Mouse (Mus musculus): Measurements from ENCODE around the gene Cabp4. TPM values are rescaled to one million over a fixed set of nuclear protein-coding genes. Genes with fewer than 3 reads are reported as not detected.
"Not testable (repeated sequence)": the region's sequence is repeated elsewhere in the genome, so short reads cannot be mapped to it uniquely, and the experiment has no call there.

Cabp4 gene
- polyA plus RNA-seq, 1 experiment from 2014 or later, result 0.09 TPM

DNA sequence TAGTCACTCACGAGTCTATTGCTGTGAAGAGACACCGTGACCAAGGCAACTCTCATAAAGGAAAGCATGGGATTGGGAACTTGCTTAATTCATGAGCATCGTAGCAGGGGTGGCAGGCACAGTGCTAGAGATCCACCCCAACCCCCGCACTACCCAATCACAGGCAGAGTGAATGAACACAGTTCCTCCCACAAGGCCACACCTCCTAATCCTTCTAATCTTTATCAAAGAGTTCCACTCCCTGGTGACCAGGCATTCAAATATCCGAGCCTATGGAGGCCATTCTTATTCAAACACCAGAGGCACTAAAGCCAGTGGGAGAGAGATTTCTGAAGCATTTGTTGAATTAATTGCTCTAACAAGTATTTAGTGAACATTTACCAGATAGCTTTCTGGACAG is 2.1 kb upstream of the Cabp4 start:
- no peak overlapping the region for H3K9ac ChIP-seq (ENCODE audit: low read depth, low read length)
- H3K4me2 ChIP-seq (replicated peaks; ENCODE audit: low read depth, low read length), result no peak overlapping the region
- H3K9me3 ChIP-seq (ENCODE audit: control insufficient read depth, low read length), result no peaks in the 10 kb centered on the region
- H3K4me1 ChIP-seq (ENCODE audit: control insufficient read depth, insufficient read depth, low read length), result peaks cover 14% of the 10 kb centered on the region
- no peak for ATAC-seq (ENCODE audit: low FRiP score, low TSS enrichment)
- H3K27me3 ChIP-seq (ENCODE audit: control insufficient read depth, insufficient read depth, low read length), result no peaks in the 10 kb centered on the region
- WGBS, result 92% methylated on average over 5 of the region's 5 CpGs
- H3K4me3 ChIP-seq (ENCODE audit: low read length), result no peak overlapping the region
- H3K27ac ChIP-seq (ENCODE audit: low read depth, low read length), result no peak overlapping the region
- peaks cover 11% of the 10 kb centered on the region for H3K36me3 ChIP-seq (ENCODE audit: control insufficient read depth, insufficient read depth, low read length)

DNA sequence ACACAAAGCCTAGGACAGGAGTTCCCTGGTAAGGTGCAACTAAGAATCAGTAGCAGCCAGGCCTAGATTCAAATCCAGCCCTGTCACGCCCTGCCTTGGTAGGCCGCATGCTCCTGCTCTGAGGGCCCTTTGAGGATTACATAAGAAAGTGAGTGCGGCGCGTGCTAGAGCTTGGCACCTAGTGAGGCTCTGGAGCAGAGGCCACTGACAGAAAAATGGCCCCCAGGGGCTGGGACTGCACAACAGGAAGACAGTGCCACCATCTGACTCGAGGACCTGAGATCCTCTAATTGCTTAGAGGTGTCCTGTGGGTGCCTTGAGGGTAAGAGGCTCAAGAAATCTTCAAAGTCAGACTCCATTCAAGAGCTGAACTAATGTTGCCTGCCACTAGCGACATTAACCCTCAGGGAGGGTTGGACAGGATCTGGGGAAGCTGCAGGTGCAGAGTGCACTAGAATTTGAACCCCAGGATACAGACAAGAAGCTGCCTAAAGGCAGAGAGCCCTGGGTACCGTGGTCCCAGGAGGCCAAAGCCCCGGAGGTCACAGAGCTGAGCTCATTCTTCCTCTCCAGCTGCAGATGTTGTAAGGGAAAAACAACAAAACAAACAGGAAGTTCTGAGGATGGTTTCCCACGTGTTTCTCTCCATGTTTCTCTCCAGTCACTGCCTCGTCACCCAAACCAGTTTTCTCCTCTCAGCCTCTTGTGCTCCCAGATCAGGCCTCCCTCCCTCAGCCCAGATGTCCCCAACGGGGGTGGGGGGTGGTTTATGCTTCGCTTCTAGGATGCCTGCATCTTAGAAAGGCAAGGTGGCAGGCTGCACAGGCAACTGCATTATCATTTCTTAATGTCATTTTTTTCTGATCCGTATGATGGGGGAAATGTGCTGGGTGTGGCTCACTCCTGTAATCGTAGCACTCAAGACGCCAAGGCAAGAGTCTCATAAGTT is 991 bp upstream of the Cabp4 start:
- no peaks in the 10 kb centered on the region for H3K27me3 ChIP-seq (ENCODE audit: control insufficient read depth, insufficient read depth, low read length)
- no peaks in the 10 kb centered on the region for H3K36me3 ChIP-seq (ENCODE audit: control insufficient read depth, insufficient read depth, low read length)
- H3K9ac ChIP-seq (ENCODE audit: low read depth, low read length), result no peak overlapping the region
- no peak overlapping the region for H3K27ac ChIP-seq (ENCODE audit: low read depth, low read length)
- 81% methylated on average over 16 of the region's 16 CpGs for WGBS
- no peak for ATAC-seq (ENCODE audit: low FRiP score, low TSS enrichment)
- no peak overlapping the region for H3K4me2 ChIP-seq (replicated peaks; ENCODE audit: low read depth, low read length)
- peaks cover 14% of the 10 kb centered on the region for H3K4me1 ChIP-seq (ENCODE audit: control insufficient read depth, insufficient read depth, low read length)
- no peaks in the 10 kb centered on the region for H3K9me3 ChIP-seq (ENCODE audit: control insufficient read depth, low read length)
- no peak overlapping the region for H3K4me3 ChIP-seq (ENCODE audit: low read length)

DNA sequence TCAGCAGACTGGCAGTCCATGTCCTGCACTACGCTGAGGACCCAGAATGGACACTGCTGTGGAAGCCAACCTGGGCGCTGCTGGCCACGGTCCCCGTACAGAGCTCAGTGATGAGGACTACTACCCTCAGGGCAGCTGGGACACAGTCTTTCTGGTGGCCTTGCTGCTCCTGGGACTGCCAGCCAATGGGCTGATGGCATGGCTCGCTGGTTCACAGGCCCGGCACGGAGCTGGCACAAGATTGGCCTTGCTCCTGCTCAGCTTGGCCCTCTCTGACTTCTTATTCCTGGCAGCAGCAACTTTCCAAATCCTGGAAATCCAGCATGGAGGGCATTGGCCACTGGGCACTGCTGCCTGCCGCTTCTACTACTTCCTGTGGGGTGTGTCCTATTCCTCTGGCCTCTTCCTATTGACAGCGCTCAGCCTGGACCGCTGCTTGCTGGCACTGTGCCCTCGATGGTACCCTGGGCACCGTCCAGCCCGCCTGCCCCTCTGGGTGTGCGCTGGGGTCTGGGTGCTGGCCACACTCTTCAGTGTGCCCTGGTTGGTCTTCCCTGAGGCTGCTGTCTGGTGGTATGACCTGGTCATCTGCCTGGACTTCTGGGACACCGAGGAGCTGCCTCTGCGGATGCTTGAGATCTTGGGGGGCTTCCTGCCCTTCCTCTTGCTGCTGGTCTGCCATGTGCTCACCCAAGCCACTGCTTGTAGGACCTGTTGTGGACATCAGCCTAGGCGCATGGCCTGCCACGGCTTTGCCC is 1.2 kb downstream of the Cabp4 start:
- H3K27ac ChIP-seq (ENCODE audit: low read depth, low read length), result no peak overlapping the region
- peaks cover under 1% of the 10 kb centered on the region for H3K4me1 ChIP-seq (ENCODE audit: control insufficient read depth, insufficient read depth, low read length)
- ATAC-seq (ENCODE audit: low FRiP score, low TSS enrichment), result no peak
- 92% methylated on average over 18 of the region's 18 CpGs for WGBS
- no peak overlapping the region for H3K9ac ChIP-seq (ENCODE audit: low read depth, low read length)
- no peaks in the 10 kb centered on the region for H3K27me3 ChIP-seq (ENCODE audit: control insufficient read depth, insufficient read depth, low read length)
- H3K4me3 ChIP-seq (ENCODE audit: low read length), result no peak overlapping the region
- no peaks in the 10 kb centered on the region for H3K36me3 ChIP-seq (ENCODE audit: control insufficient read depth, insufficient read depth, low read length)
- no peak overlapping the region for H3K4me2 ChIP-seq (replicated peaks; ENCODE audit: low read depth, low read length)
- H3K9me3 ChIP-seq (ENCODE audit: control insufficient read depth, low read length), result no peaks in the 10 kb centered on the region

DNA sequence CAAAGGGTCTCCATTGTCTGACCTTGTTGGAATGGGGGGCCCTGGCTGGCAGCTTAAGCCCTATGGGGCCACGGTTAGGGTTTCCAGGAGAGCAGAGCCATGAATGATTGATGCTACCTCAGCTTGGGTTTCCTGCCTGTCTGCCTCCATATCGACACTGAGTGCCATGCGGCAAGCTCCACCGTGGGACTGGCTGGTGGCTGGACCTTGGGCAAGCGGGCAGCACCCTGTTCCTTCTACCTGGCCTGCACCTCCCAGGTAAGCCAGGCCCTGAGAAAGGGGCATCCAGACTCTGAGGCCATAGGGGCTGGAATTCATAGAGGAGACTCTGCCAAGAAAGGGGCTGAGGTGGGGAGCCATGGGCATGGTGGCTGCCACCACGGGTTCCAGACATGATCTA is 3.7 kb downstream of the Cabp4 start:
- H3K27me3 ChIP-seq (ENCODE audit: control insufficient read depth, insufficient read depth, low read length), result no peaks in the 10 kb centered on the region
- H3K9ac ChIP-seq (ENCODE audit: low read depth, low read length), result no peak overlapping the region
- no peaks in the 10 kb centered on the region for H3K4me1 ChIP-seq (ENCODE audit: control insufficient read depth, insufficient read depth, low read length)
- H3K4me3 ChIP-seq (ENCODE audit: low read length), result no peak overlapping the region
- no peak for ATAC-seq (ENCODE audit: low FRiP score, low TSS enrichment)
- no peaks in the 10 kb centered on the region for H3K9me3 ChIP-seq (ENCODE audit: control insufficient read depth, low read length)
- no peaks in the 10 kb centered on the region for H3K36me3 ChIP-seq (ENCODE audit: control insufficient read depth, insufficient read depth, low read length)
- WGBS, result 63% methylated on average over 6 of the region's 6 CpGs
- H3K4me2 ChIP-seq (replicated peaks; ENCODE audit: low read depth, low read length), result no peak overlapping the region
- no peak overlapping the region for H3K27ac ChIP-seq (ENCODE audit: low read depth, low read length)

DNA sequence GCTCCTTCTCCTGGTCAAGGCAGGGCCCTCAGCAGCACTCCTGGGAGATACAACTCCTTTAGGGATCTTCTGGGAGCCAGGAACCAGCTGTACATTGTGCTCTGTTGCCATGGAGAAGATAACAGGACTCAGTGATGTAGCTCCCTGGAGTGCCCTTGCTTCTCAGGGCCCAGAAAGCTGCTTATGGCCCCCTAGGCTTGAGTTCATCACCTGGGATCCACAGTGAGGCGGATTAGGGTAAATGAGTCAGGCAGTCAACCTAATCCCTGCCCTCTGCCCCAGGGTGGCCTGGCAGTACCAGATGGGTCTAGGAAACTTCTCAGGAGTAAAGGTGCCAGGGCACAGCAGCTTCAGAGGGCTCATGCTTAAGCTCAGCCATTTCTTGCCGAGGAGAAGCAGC is 4.4 kb downstream of the Cabp4 start, which contains the start of gene Gpr152:
Gene Gpr152, plus strand, starts transcription at position 342 of the 400 bp plus-strand sequence.
- Histone ChIP-seq H3K27me3 (ENCODE audit: control insufficient read depth, insufficient read depth, low read length) (no peaks in the 10 kb centered on the region), H3K36me3 (ENCODE audit: control insufficient read depth, insufficient read depth, low read length) (no peaks in the 10 kb centered on the region), H3K9me3 (ENCODE audit: control insufficient read depth, low read length) (no peaks in the 10 kb centered on the region), H3K27ac (ENCODE audit: low read depth, low read length) (no peak within 1 kb of the TSS), H3K4me2 (replicated peaks; ENCODE audit: low read depth, low read length) (no peak within 1 kb of the TSS), H3K9ac (ENCODE audit: low read depth, low read length) (no peak within 1 kb of the TSS), H3K4me1 (ENCODE audit: control insufficient read depth, insufficient read depth, low read length) (no peaks in the 10 kb centered on the region), H3K4me3 (ENCODE audit: low read length) (no peak within 1 kb of the TSS)
- no peak for ATAC-seq (ENCODE audit: low FRiP score, low TSS enrichment)
- WGBS, result 89% methylated on average over 2 of the region's 2 CpGs

DNA sequence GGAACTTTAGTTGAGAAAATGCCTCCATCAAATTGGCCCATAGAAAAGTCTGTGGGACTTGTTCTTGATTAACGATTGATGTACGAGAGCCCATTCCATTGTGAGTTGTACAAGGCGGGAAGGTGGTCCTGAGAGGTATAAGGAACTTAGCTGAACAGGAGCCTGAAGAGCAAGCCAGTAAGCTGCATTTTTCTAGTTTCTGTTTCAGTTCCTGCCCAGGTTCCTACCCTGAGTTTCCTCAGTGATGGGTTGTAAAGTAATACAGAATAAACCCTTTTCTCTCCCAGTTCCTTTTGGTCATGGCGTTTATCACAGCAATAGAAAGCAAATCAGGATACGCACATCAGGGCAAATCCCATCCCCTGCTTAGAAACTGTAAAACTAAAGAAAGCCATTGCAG is 5.9 kb downstream of the Cabp4 start:
- WGBS, result 77% methylated on average over 5 of the region's 5 CpGs
- H3K27me3 ChIP-seq (ENCODE audit: control insufficient read depth, insufficient read depth, low read length), result no peaks in the 10 kb centered on the region
- no peak overlapping the region for H3K27ac ChIP-seq (ENCODE audit: low read depth, low read length)
- no peak overlapping the region for H3K4me2 ChIP-seq (replicated peaks; ENCODE audit: low read depth, low read length)
- no peak overlapping the region for H3K4me3 ChIP-seq (ENCODE audit: low read length)
- no peaks in the 10 kb centered on the region for H3K4me1 ChIP-seq (ENCODE audit: control insufficient read depth, insufficient read depth, low read length)
- H3K36me3 ChIP-seq (ENCODE audit: control insufficient read depth, insufficient read depth, low read length), result peaks cover 1% of the 10 kb centered on the region; the same call in 1 of the 2 replicates
- ATAC-seq (ENCODE audit: low FRiP score, low TSS enrichment), result no peak
- no peaks in the 10 kb centered on the region for H3K9me3 ChIP-seq (ENCODE audit: control insufficient read depth, low read length)
- no peak overlapping the region for H3K9ac ChIP-seq (ENCODE audit: low read depth, low read length)

DNA sequence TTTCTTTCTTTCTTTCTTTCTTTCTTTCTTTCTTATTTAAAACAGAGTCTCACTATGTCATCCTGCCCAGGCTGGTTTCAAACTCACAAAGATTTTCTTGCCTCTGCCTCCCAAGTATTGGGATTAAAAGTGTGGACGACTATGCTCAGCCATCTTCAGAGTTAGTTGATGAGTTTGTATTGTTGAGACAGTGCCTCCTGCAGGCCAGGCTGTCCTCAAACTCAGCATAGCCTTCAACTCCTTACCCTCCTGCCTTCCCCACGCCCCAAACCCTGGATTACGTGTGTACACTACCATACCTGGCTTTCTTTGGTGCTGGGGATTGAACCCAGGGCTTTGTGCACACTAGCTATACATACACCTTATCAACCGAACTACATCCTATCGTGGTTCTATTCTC is 7.4 kb downstream of the Cabp4 start:
- 73% methylated on average over 5 of the region's 5 CpGs for WGBS
- Histone ChIP-seq H3K27me3 (ENCODE audit: control insufficient read depth, insufficient read depth, low read length) (no peaks in the 10 kb centered on the region), H3K4me3 (ENCODE audit: low read length) (no peak overlapping the region), H3K27ac (ENCODE audit: low read depth, low read length) (no peak overlapping the region), H3K4me2 (replicated peaks; ENCODE audit: low read depth, low read length) (no peak overlapping the region), H3K9me3 (ENCODE audit: control insufficient read depth, low read length) (no peaks in the 10 kb centered on the region), H3K4me1 (ENCODE audit: control insufficient read depth, insufficient read depth, low read length) (no peaks in the 10 kb centered on the region), H3K36me3 (ENCODE audit: control insufficient read depth, insufficient read depth, low read length) (peaks cover 16% of the 10 kb centered on the region), H3K9ac (ENCODE audit: low read depth, low read length) (no peak overlapping the region)
- ATAC-seq (ENCODE audit: low FRiP score, low TSS enrichment), result no peak

DNA sequence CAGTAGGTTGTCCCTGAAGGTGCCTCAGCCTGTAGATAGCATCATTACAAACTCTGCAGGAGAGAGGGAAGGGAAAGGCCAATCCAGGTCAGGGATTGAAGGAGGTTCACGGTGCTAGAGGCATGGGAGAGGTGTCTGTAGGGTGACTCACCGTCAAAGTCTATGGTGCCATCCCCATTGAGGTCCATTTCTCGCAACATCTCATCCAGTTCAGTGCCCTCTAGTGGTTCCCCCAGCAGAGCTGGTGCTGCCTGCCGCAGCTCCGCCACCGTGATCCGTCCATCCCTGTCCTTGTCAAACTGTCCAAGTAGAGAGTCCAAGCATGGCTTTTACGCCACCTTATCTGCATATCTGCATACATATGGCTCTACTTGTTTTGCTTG is 7.9 kb downstream of the Cabp4 start:
- H3K27ac ChIP-seq (ENCODE audit: low read depth, low read length); H3K27me3 ChIP-seq (ENCODE audit: control insufficient read depth, insufficient read depth, low read length); H3K4me1 ChIP-seq (ENCODE audit: control insufficient read depth, insufficient read depth, low read length); H3K4me3 ChIP-seq (ENCODE audit: low read length); H3K9ac ChIP-seq (ENCODE audit: low read depth, low read length); H3K9me3 ChIP-seq (ENCODE audit: control insufficient read depth, low read length); H3K4me2 ChIP-seq (replicated peaks; ENCODE audit: low read depth, low read length): not testable (repeated sequence)
- 0 out of 2 replicates have a peak, but pooled peaks have one; percentile 22 for ATAC-seq (ENCODE audit: low FRiP score, low TSS enrichment)
- peaks cover 21% of the 10 kb centered on the region for H3K36me3 ChIP-seq (ENCODE audit: control insufficient read depth, insufficient read depth, low read length)
- 24% methylated on average over 8 of the region's 8 CpGs for WGBS

All from kidney, embryonic 14.5 days (tissue).